Mouse (Mus musculus) hindbrain, embryonic 16.5 days (tissue): ENCODE data around the gene Gtpbp10. TPM values are rescaled to one million over a fixed set of nuclear protein-coding genes. Genes with fewer than 3 reads are reported as not detected.

Source experiments
- ATAC-seq: fragments of 200-750 bp; cut with Nextera tagmentation; 2 replicates; pipeline ENCODE4 v1.8.0; 2017; ENCODE audit warnings: moderate TSS enrichment, moderate library complexity
- H3K27ac ChIP-seq: fragments of 300-500 bp; sonication (generic); 2 replicates; pipeline ENCODE4 v1.5.1; 2014; ENCODE audit warnings: low read depth, mild to moderate bottlenecking, control low read depth, low read length, moderate library complexity
- H3K27me3 ChIP-seq: fragments of 300-500 bp; sonication (generic); replicated peaks from 2 replicates; pipeline ENCODE4 v1.6.1; 2014; ENCODE audit warnings: low read length; ENCODE audit not compliant: control insufficient read depth, insufficient read depth
- H3K36me3 ChIP-seq: fragments of 300-500 bp; sonication (generic); 2 replicates; pipeline ENCODE4 v1.6.1; 2014; ENCODE audit warnings: mild to moderate bottlenecking, low read length, moderate library complexity, mixed read lengths; ENCODE audit not compliant: control insufficient read depth, insufficient read depth
- H3K4me1 ChIP-seq: fragments of 300-500 bp; sonication (generic); 2 replicates; pipeline ENCODE4 v1.6.1; 2014; ENCODE audit warnings: low read depth, low read length; ENCODE audit not compliant: control insufficient read depth, insufficient read depth
- H3K4me2 ChIP-seq: fragments of 300-500 bp; sonication (generic); 2 replicates; pipeline ENCODE4 v1.6.1; 2014; ENCODE audit warnings: mild to moderate bottlenecking, low read length, control low read depth, moderate library complexity
- H3K4me3 ChIP-seq: fragments of 300-500 bp; sonication (generic); 2 replicates; pipeline ENCODE4 v1.5.1; 2014; ENCODE audit warnings: mild to moderate bottlenecking, low read length, control low read depth, moderate library complexity
- H3K9ac ChIP-seq: fragments of 300-500 bp; sonication (generic); 2 replicates; pipeline ENCODE4 v1.6.1; 2014; ENCODE audit warnings: low read depth, mild to moderate bottlenecking, control low read depth, low read length, moderate library complexity
- H3K9me3 ChIP-seq: fragments of 300-500 bp; sonication (generic); 2 replicates; pipeline ENCODE4 v1.6.1; 2014; ENCODE audit warnings: mild to moderate bottlenecking, low read length, moderate library complexity; ENCODE audit not compliant: control insufficient read depth
- WGBS: fragments of 180-500 bp; shearing (Covaris S2); extraction: QIAGEN DNeasy Blood & Tissue Kit; methylation state at CpG from one replicate; pipeline ENCODE4 v1.1.7; 2014; 5-methylcytosine and 5-hydroxymethylcytosine counted together
- polyA plus RNA-seq: library from polyadenylated mRNA; unstranded; fragments of >200 nt; fragmentation: Nextera tagmentation; extraction: Ambion mirVana; gene quantifications from 2 replicates; pipeline ENCODE4 v1.2.1, GENCODE M21; 2015

The Gtpbp10 gene
- polyA plus RNA-seq, 1 experiment from 2014 or later, result 16.1 TPM

- Histone ChIP-seq H3K36me3 (peaks cover 6% of the 10 kb centered on the region), H3K27ac (no peak overlapping the region), H3K27me3 (no peaks in the 10 kb centered on the region), H3K4me2 (no peak overlapping the region), H3K9me3 (no peaks in the 10 kb centered on the region), H3K4me3 (no peak overlapping the region), H3K9ac (no peak overlapping the region), H3K4me1 (no peaks in the 10 kb centered on the region)
- no peak for ATAC-seq
- WGBS, result 92% methylated on average over 1 of the region's 1 CpGs
Observed at GRCm38 (mm10) chr5:5536131-5536530, 23.2 kb downstream of the Gtpbp10 start.

- peaks cover 6% of the 10 kb centered on the region for H3K36me3 ChIP-seq
- H3K4me1 ChIP-seq, result no peaks in the 10 kb centered on the region
- H3K4me3 ChIP-seq, result no peak overlapping the region
- no peaks in the 10 kb centered on the region for H3K27me3 ChIP-seq
- H3K9ac ChIP-seq, result no peak overlapping the region
- no peak overlapping the region for H3K4me2 ChIP-seq
- no peaks in the 10 kb centered on the region for H3K9me3 ChIP-seq
- no peak for ATAC-seq
- H3K27ac ChIP-seq, result no peak overlapping the region
- 92% methylated on average over 3 of the region's 3 CpGs for WGBS
Observed at GRCm38 (mm10) chr5:5533656-5534420, 25.5 kb downstream of the Gtpbp10 start.

GRCm38 (mm10) chr5:5515411-5515810 is 43.9 kb downstream of the Gtpbp10 start:
- peak overlapping the region; percentile 84 for H3K4me2 ChIP-seq
- ATAC-seq, result no peak
- H3K27ac ChIP-seq, result no peak overlapping the region
- H3K9ac ChIP-seq, result no peak overlapping the region
- no peaks in the 10 kb centered on the region for H3K36me3 ChIP-seq
- H3K4me3 ChIP-seq, result no peak overlapping the region
- no peaks in the 10 kb centered on the region for H3K9me3 ChIP-seq
- WGBS, result 83% methylated on average over 5 of the region's 5 CpGs
- no peaks in the 10 kb centered on the region for H3K27me3 ChIP-seq
- H3K4me1 ChIP-seq, result no peaks in the 10 kb centered on the region

GRCm38 (mm10) chr5:5514196-5515076 is 44.9 kb downstream of the Gtpbp10 start, which contains the start of gene Cldn12:
Gene Cldn12, minus strand, starts transcription at chr5:5514958.
- no peaks in the 10 kb centered on the region for H3K9me3 ChIP-seq
- no peaks in the 10 kb centered on the region for H3K36me3 ChIP-seq
- peak within 1 kb of the TSS; percentile 83 for H3K9ac ChIP-seq
- peak within 1 kb of the TSS; percentile 84 for H3K4me2 ChIP-seq
- WGBS, result under 1% methylated on average over 79 of the region's 79 CpGs
- peak; percentile 96 for ATAC-seq
- no peaks in the 10 kb centered on the region for H3K27me3 ChIP-seq
- H3K27ac ChIP-seq, result peak within 1 kb of the TSS; percentile 94
- peak within 1 kb of the TSS; percentile 91 for H3K4me3 ChIP-seq
- H3K4me1 ChIP-seq, result no peaks in the 10 kb centered on the region

- Histone ChIP-seq H3K27ac (no peak overlapping the region), H3K9me3 (no peaks in the 10 kb centered on the region), H3K4me1 (peaks cover 5% of the 10 kb centered on the region; the same call in 1 of the 2 replicates), H3K4me3 (no peak overlapping the region), H3K27me3 (no peaks in the 10 kb centered on the region), H3K36me3 (no peaks in the 10 kb centered on the region), H3K4me2 (no peak overlapping the region), H3K9ac (no peak overlapping the region)
- 75% methylated on average over 3 of the region's 3 CpGs for WGBS
- no peak for ATAC-seq
Observed at GRCm38 (mm10) chr5:5511401-5511800, 47.9 kb downstream of the Gtpbp10 start.

- Histone ChIP-seq H3K36me3 (no peaks in the 10 kb centered on the region), H3K4me1 (peaks cover 5% of the 10 kb centered on the region; the same call in 1 of the 2 replicates), H3K27ac (no peak overlapping the region), H3K9me3 (no peaks in the 10 kb centered on the region), H3K27me3 (no peaks in the 10 kb centered on the region), H3K9ac (no peak overlapping the region), H3K4me3 (no peak overlapping the region), H3K4me2 (no peak overlapping the region)
- 53% methylated on average over 5 of the region's 5 CpGs for WGBS
- no peak for ATAC-seq
Observed at GRCm38 (mm10) chr5:5510989-5511388, 48.3 kb downstream of the Gtpbp10 start.

- H3K27ac ChIP-seq, result no peak overlapping the region
- no peaks in the 10 kb centered on the region for H3K36me3 ChIP-seq
- WGBS, result 41% methylated on average over 10 of the region's 10 CpGs
- H3K4me3 ChIP-seq, result no peak overlapping the region
- peaks cover 5% of the 10 kb centered on the region; the same call in 1 of the 2 replicates for H3K4me1 ChIP-seq
- no peaks in the 10 kb centered on the region for H3K27me3 ChIP-seq
- no peak overlapping the region for H3K4me2 ChIP-seq
- no peak for ATAC-seq
- H3K9ac ChIP-seq, result no peak overlapping the region
- H3K9me3 ChIP-seq, result no peaks in the 10 kb centered on the region
Observed at GRCm38 (mm10) chr5:5510304-5510887, 48.9 kb downstream of the Gtpbp10 start.

- peaks cover 5% of the 10 kb centered on the region; the same call in 1 of the 2 replicates for H3K4me1 ChIP-seq
- 59% methylated on average over 10 of the region's 10 CpGs for WGBS
- H3K9ac ChIP-seq, result peak overlapping the region; percentile 18; the same call in 1 of the 2 replicates
- H3K36me3 ChIP-seq, result no peaks in the 10 kb centered on the region
- no peak overlapping the region for H3K27ac ChIP-seq
- H3K4me3 ChIP-seq, result no peak overlapping the region; the same call in 1 of the 2 replicates
- peak overlapping the region; percentile 32 for H3K4me2 ChIP-seq
- no peaks in the 10 kb centered on the region for H3K27me3 ChIP-seq
- peak; percentile 15; the same call in 1 of the 2 replicates for ATAC-seq
- no peaks in the 10 kb centered on the region for H3K9me3 ChIP-seq
Observed at GRCm38 (mm10) chr5:5508231-5508630, 51.1 kb downstream of the Gtpbp10 start.
